Mouse (Mus musculus) R1 (cell line): ENCODE results near the gene Eif5a.
"Not testable (repeated sequence)": the region's sequence is repeated elsewhere in the genome, so short reads cannot be mapped to it uniquely, and the experiment has no call there.

Source experiments
- DNase-seq: peaks from one replicate; pipeline ENCODE4 v3.0.0-alpha.2; 2018; ENCODE audit warnings: low read depth, low spot score

Gene Eif5a

GRCm38 (mm10) chr11:69922012-69922756 lies 426 bp upstream of the Eif5a start:
- DNase-seq = peak; percentile 64

- peak; percentile 72 for DNase-seq
Measured at GRCm38 (mm10) chr11:69920266-69921031, 1.3 kb downstream of the Eif5a start.

DNA sequence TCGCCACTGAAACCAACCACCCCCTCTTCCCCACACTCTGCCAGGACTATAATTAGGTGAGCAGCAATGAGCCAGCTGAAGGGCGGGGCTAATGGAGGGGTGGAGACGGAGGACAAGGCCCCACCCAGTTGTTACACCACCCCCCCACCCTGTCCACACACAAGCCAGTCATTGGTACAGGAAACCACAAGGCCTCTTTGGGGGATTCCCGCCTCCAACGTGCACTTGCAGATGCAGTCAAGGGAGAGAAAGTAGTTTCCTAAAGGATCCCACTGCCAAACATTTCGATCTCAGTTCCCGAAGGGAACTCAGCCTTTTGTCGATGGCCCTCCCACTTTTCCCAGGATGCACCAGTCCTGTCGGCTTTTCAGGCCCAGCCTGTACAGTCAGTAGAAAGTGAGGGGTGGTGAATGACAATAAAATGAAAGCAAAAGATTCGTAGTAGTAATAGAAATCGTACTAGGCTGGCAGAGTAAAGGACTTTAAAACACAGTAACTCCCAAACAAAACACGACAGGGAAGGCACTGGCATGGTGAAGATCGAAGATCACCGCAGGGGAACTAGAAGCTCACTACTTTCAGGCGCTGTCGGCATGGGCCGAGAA lies 2.0 kb downstream of the Eif5a start:
- DNase-seq = peak; percentile 93

DNA sequence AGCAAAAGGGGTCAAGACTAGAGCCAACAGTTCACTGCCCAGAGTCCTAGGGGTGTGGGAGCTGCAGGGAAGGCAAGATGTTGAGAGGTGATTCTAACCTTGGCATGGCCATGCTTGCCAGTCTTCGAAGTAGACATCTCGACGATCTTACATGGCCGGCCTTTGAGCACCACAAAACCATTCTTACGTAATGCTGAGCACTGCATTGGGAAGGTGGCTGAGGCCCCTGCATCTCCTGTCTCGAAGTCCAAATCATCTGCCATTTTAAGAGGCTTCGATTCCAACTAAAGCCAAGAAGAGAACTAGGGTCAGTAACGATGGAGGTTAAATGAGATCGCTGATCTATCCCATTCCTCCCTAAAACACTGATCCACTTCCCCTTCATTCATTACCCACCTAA lies 2.7 kb downstream of the Eif5a start:
- no peak for DNase-seq

- no peak for DNase-seq
Measured at GRCm38 (mm10) chr11:69918118-69918517, 3.6 kb downstream of the Eif5a start.

- DNase-seq = no peak
Measured at GRCm38 (mm10) chr11:69917379-69917948, 4.3 kb downstream of the Eif5a start.

DNA sequence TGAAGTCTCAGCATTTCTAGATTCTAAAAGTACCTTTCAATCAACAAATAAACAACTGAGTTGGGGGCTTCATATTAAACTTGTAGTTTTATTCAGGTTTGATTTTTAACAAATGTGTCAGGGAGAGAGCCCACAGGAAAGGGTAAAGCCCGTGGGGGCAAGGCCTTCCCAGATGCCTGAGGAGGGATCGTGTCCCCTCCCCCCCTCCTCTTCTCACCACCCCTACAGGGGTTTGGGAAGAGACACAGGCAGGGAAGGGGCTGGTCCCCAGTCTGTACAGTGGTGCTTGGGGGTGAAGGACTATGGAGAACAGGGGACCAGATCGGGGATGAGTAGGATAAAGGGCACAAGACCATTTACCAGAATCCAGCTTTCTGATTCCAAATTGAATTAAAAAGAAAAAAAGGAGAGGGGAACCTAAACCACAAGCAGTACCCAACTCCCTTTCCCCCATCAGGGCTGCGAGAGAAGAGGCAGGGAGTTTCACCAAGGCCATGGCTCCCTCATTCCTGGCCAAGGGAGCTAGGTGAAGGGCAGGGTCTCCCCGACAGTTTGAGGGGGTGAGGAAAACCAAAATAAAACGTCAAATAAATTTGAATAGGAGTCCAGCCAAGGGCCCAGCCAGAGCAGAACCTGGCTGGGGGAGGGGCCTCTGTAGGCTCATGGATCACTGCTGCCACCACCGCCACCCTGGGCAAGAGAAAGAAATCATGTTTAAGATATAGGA lies 4.9 kb downstream of the Eif5a start:
- not testable (repeated sequence) for DNase-seq

GRCm38 (mm10) chr11:69915667-69916627 lies 5.8 kb downstream of the Eif5a start:
- DNase-seq = peak; percentile 46

DNA sequence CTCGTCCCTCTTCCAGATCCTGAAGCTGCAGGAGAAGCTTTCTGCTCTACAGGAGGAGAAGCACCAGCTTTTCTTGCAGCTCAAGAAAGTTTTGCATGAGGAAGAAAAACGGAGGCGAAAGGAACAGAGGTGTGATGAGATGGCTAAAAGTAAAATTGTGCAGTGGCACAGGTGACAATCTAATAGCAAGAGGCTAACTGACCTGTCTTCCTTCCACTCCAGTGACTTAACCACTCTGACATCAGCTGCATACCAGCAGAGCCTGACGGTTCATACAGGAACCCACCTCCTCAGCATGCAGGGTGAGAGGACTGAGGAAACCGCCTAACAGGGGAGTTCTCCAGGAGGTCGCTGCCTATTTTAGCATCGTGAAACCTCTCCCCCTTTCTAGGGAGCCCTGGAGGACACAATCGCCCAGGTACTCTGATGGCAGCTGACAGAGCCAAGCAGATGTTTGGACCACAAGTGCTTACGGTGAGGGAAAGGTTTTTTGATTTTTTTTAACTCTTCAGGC lies 6.8 kb downstream of the Eif5a start:
- DNase-seq = peak; percentile 24

DNA sequence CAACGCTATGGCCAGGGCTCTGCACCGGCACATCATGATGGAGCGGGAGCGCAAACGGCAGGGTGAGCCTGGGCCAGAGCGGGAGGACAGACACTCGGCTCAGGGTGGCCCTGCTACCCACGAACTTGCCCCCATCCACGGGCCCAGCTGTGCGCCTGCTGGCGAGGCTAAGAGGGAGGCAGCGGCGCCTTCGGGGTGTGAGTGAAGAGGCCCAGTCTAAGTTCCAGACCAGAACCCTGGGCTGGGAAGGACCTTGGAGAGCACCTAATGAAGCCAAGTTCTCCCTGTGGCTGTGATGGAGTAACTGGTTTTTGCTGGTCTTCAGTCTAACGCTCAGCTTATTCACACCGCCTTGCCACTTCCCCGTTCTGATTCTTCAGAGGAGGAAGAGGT lies 7.4 kb downstream of the Eif5a start:
- peak; percentile 84 for DNase-seq

DNA sequence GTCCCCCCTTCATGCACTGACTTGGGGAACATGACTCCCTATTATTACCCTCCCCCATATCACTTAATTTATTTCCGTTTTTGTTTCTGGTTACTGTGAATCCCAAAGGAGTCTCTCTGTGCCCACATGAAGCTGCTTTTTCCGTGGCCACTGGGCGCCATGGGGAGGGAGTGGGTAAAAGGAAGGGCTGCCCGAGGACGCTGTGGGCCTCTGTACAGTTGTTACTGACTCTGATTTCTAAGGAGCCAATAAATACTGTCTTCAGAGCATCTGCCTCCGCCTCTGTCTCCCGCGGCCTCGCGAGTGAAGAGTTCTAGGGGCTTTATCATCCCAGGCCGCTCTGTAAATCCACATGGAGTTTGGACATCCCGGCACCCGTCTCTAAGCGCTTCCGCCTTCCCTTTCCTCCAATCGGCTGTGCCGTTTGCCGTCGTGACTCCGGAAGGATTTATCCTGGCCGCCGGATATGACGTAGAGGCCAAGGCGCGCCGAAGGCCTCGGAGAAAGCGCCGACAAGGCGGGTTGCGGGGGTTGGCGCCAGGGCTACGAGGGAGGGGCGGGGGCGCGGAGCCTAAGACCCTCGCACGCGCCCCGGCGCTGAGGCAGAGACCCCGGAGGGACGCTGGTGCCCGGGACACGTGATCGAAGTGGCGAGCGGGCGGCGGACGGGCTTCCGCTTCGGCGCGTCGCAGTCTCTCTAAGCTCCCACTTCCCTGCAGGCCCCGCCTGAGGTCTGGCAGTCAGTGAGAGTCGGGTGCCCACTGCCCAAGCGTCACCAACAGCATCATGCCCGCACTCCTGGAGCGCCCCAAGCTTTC lies 8.0 kb downstream of the Eif5a start, which contains the start of gene Gps2:
Gps2 (plus strand) TSS at position 335 of the 818 bp plus-strand sequence.
- peak; percentile 98 for DNase-seq

DNA sequence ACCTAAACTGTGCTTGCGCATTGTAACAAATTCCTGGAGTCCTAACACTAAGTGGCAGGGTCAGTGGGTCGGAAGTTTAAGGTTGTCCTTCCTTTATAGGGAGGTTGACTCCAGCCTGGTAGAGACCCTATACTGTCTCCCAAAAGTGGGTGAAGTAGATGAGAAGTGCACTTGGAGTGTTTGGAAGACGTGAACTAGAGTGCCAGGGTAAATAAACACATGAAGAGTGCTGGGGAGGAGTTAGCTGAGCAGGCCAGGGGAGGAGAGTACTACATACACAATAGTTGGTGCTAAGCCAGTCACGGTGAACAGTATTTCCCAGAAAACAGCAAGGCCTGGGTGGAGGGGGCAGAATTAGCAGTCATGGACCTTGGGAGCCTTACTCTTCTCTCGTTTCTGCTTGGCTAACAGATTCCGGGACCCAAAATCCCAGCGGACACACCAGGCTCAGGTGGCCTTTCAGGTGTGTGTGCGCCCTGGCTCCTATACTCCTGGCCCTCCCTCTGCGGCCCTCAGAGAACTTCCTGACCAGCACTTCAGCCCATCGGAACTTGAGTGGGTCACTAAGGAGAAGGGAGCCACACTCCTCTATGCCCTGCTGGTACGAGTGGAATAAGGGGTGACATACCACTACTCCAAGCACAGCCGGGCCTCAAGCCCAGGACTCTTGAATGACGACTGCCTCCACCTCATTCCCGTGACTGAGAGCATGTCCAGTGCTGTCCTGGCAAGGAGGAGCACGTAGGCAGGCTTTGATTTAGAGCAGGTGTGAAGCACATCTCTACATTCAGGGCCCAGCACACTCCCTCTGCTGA lies 8.8 kb downstream of the Eif5a start:
- peak; percentile 27 for DNase-seq

- DNase-seq = no peak
Measured at GRCm38 (mm10) chr11:69911701-69912100, 10.1 kb downstream of the Eif5a start.

DNA sequence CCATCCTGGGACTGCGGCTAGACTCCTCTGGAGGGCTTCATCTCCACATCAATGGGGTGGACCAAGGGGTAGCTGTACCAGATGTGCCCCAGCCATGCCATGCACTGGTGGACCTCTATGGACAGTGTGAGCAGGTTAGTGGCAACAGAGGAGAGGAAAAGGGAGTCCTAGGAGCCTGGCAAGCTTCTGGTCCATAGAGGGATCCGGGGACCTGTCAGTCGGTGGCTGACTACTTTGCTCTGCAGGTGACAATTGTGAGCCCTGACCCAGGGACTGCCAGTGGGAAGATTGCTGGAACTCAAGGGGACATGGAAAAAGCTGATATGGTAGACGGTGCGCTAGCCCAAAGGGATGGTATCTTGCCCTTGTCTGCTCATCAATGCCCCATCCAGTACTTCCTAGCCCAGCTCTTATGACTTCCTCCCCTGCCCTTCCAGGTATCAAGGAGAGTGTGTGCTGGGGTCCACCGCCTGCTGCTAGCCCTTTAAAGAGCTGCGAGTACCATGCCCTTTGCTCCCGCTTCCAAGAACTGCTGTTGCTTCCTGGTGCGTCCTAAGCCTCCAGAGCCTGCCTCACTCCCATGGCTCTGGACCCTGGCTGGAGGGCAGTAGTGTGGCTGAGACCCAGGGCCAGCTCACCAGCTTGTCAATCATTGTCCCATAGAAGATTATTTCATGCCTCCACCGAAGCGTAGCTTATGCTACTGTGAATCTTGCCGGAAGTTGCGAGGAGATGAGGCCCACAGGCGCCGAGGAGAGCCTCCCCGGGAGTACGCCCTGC lies 10.8 kb downstream of the Eif5a start:
- DNase-seq = no peak

GRCm38 (mm10) chr11:69910177-69910576 lies 11.6 kb downstream of the Eif5a start:
- DNase-seq = no peak

DNA sequence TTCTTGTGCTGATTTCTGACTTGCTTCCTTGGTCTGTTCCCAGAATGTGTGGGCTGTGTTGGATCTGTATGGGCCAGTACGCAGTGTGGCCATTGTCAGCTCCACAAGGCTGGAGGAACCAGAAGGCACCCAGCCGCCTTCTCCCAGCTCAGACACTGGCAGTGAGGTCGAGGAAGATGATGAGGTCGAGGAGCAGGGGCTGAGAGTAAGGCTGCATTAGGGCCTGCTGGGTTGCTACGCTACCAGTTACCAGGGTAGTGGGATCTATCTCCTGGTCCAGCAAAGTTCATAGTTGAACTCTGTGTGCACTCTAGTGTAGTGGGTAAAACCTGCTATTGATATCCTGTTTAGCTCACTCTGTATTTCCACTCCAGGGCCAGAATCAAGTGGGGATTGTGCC lies 12.6 kb downstream of the Eif5a start:
- DNase-seq = no peak

GRCm38 (mm10) chr11:69908645-69909044 lies 13.1 kb downstream of the Eif5a start:
- no peak for DNase-seq

DNA sequence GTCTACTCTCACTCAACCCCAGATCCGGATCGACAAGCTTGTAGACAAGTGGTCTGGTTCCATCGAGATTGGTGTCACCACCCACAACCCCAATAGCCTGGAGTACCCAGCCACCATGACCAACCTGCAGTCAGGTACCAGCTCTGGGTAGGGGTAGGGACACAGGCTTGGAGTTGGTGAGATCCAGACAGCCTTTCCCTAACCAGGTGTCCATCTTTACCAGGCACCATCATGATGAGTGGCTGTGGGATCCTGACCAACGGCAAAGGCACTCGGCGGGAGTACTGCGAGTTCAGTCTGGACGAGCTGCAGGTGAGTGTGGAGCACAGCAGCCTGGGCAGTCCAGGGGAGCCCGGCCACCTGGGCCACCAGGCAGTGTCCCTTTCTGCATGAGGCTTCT lies 17.4 kb downstream of the Eif5a start:
- DNase-seq = no peak
